Mouse (Mus musculus): ENCODE results near the gene Pyurf. TPM values are rescaled to one million over a fixed set of nuclear protein-coding genes. Genes with fewer than 3 reads are reported as not detected.

Pyurf gene
- 1 to 10 TPM; 8.9 to 9.2 TPM for total RNA-seq (2021)

DNA sequence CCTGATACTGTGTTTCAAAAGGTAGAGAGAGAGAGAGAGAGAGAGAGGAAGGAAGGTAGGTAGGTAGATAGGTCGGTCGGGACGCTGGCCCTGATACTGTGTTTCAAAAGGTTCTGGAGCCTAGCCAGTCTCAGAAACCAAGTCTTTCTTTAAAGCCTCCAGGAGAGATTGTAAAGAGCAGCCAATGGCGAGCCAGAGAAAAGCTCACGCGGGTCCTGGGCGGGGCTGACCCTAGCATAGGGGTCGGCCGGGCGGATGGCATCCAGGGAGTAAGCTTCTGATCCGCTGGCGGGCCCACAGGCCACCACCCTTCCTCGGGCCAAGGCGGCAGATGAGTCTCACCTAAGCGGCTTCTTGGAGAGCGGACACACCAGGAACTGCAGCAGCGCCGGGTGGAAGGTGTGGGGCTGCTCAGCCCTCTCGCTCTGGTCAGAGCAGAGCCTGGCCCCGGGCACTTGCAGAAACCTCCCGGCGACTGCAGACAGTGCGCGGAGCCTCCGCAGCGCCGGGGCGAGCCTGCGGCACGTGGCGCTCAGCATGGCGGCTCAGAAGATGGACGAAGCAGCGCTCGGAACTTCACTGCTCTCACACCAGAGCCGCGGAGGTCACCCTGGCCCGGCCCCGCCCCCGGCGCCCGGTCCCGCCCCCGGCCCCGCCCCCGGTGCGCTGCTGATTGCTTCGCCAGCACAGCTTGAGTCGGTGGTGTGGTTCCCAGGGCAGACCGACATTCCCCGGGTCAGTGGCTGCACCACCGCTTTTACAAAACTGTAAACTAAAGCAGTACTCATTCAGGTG lies at the start of gene Pyurf:
Gene Pyurf, minus strand, starts transcription at position 612 of the 795 bp plus-strand sequence.
- intact Hi-C loops (cut with DNase I): loop anchor here (10.0 kb wide), 1 partner anchor 767 kb away; the partner anchor contains the start of genes Nt5c3 and Vmn1r4

DNA sequence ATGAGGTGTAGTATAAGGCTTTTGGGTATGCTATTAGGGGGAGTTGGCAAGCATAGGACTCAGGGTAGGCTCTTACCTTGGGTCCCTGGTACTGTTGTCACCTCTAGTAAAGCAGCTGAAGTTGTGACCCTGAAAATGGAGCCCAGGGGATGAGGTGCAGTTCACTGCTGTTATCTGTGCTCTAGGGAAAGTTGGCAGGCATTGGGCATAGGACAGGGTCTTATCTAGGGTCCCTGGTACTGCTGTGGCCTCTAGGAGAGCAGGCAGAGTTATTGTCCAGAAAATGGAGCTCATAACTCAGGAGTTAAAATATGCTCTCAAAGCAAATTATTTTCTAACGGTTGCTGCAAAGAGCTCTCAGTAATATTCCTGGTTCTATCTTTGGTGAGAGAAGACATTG lies 29.5 kb upstream of the Pyurf start:
- no peak for DNase-seq (ENCODE audit: low spot score in 2 of 2)
- intact Hi-C loops (cut with DNase I): no loop called here

More for the DNA sequence above, at the start of gene Pyurf:
- DNase-seq (ENCODE audit: low spot score in 2 of 2): peak; percentile 82 to 85

DNA sequence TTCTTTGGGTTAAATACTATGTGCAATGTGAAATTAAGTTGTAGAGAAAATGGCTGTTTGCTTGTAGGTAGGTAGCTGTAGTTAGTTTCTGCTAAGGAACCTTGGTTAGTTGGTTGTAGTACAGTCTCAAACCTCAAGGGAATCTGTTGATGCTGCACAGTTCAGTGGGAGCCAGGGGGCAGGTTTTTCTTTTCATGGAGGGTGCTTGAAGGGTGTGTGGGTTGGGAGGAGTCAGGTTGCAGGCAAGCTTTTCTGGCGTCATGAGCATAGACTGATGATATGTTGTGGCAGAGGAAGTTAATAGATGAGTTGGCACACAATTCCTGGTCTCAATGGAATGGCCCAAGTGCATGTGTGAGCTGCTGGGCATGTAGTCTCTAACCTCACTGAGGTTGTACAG lies 19.8 kb upstream of the Pyurf start:
- DNase-seq (ENCODE audit: low spot score in 2 of 2): no peak
- intact Hi-C loops (cut with DNase I): no loop called here

DNA sequence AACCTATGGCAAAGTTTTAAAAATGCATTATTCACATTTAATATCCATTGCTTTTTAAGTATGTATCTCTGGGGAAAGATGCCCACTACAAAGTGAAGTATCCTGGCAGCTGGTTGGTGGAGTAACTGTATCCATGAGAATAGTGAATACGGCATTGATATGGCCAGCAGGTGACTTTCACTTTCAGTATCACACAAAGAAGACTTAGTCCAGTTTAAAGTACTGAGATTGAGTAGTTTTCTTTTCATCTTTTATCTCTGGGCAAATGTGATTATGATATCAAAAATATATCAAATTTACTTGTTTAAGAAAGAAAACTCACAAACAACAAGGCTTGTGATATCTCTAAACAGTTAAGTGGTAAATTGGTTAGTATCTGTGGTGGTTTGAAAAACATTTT lies 14.8 kb upstream of the Pyurf start:
- intact Hi-C loops (cut with DNase I): loop anchor here (10.0 kb wide), 1 partner anchor 102 kb away; no protein-coding TSS in a partner anchor
- DNase-seq (ENCODE audit: low spot score in 2 of 2): no peak

DNA sequence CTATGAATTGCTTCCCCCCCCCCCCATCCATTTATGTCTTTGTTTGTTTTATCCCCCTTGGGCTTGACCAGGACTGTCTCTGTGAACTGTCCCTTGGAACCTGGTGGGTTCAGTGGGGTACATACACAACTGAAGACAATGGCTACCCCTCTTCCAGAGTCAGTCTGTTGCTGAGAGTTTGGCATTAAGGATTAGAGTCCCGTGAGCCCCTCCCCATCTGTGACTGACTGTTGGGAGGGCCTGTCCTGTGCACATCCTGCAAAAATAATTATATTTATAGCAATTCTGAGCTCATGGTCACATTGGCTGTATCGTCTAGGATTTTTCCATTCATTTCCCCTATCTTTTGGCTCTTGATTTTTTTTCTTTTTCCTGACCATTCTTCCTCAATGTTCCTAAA lies 11.8 kb upstream of the Pyurf start:
- DNase-seq (ENCODE audit: low spot score in 2 of 2): no peak
- intact Hi-C loops (cut with DNase I): loop anchor here (5.0 to 10.0 kb wide), 3 partner anchors 99 to 896 kb away; no protein-coding TSS in a partner anchor

DNA sequence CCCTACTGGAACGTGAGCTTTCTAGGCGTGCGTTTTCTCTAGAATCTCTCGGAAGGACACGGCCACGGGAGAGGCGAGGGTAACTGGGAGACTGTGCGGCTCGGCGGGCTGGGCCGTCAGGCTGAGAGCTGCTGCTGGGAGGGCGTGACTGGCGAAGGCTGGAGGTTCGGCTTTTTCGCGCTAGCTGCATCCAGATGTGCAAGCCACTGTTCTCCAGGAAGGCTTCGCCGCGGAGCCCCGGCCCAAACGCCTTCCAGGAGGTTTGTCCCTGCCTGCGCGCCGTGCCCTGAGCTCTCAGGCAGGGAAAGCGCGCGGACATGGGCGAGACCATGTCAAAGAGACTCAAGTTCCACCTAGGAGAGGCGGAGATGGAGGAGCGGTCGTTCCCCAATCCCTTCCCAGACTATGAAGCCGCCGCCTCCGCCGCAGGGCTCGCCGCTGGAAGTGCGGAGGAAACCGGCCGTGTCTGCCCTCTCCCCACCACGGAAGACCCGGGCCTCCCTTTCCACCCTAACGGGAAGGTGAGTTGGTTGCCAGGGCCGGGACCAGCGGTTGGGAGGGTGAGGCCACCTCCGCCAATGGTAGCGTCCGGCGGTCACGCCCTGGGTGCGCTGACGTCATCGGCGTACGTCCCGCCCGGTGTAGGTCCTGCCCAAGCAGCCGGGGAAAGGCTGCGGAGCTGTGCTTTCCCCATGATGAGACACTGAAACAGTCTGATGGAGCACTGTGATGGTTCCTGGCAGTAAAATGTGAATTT lies 11.0 kb upstream of the Pyurf start:
- DNase-seq (ENCODE audit: low spot score in 2 of 2): peak; percentile 97 to 98
- intact Hi-C loops (cut with DNase I): loop anchor here (5.0 to 10.0 kb wide), 3 partner anchors 98 to 896 kb away; no protein-coding TSS in a partner anchor

DNA sequence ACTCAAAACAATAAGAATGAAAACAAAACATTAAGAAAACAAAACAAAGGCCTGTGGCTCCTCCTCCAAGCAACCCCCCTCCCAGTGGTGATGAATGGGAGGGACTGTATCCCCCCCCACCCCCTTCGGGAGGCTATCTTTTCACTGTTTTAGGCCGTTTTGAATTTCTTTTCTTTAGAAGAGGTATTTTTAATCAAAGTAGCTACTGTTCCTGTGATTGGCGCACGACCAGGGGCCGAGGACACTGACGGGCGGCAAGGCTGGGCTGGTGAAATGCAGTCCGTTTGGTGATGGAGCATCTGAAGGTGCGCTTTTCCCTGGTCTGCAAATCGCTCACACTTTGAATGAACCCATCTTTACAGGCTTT lies 10.5 kb upstream of the Pyurf start, which contains the start of gene Lancl2:
Gene Lancl2, plus strand, starts transcription at position 165 of the 367 bp plus-strand sequence.
- DNase-seq (ENCODE audit: low spot score in 2 of 2): peak in 1 of 2 experiments; percentile 64
- intact Hi-C loops (cut with DNase I): loop anchor here (5.0 to 10.0 kb wide), 3 partner anchors 98 to 895 kb away; no protein-coding TSS in a partner anchor

DNA sequence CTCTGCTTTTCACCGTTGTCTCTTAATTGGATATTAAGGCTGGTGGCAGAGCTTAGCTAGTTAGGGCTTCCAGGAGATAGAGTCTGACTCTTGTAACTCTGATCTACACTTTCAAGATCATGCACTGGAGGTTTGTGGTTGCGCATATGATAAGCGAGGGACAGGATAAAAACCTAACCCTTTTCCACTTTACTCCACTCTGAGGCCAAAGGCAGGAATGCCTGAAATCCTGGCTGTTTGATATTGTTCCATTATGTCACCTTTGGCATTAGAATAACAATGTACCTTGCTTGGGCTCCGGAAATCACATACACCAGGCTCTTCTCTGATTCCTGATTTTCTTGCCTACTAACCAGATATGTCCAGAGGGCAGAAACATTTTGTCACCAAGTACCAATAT lies 9.8 kb upstream of the Pyurf start:
- no peak for DNase-seq (ENCODE audit: low spot score in 2 of 2)
- intact Hi-C loops (cut with DNase I): loop anchor here (5.0 to 10.0 kb wide), 3 partner anchors 97 to 894 kb away; no protein-coding TSS in a partner anchor

DNA sequence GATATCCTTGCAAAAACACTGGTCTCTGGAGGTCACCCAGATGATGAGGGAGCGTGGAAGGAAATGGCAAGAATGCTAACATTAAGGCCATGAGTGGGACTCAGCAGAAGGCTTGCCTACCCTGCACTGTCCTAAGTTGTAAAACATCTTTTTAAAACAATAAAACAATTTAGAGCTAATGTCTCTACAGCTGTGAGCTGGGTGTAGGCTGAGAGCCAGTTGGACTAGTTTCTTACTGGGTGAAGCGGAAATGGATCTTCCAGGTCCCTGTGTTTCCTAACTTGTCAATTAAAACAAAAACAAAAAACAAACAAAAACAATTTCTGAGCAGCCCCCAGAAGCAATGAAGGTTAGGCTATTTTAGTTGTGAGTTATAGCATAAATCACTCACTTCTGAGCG lies 1.2 kb upstream of the Pyurf start:
- DNase-seq (ENCODE audit: low spot score in 2 of 2): no peak
- intact Hi-C loops (cut with DNase I): loop anchor here (10.0 kb wide), 1 partner anchor 768 kb away; the partner anchor contains the start of genes Nt5c3 and Vmn1r4

DNA sequence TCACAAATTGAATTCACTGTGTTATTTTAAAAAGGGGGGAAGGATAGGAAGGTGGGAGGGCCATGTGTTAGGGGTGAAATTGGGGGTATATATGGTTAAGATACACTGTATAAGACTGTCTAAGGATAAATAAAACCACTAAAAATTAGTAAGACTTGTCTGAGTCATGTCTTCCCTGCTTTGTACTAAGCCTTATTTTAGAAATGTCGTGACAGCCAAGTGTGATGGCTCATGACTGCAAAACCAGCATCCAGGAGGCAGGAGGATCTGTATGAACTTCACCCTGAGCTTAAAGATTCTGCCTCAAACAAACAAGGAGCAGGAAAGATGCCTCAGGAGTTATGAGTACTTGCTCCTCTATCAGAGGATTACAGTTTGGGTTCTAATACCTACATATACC lies 7.7 kb downstream of the Pyurf start:
- DNase-seq (ENCODE audit: low spot score in 2 of 2): no peak
- intact Hi-C loops (cut with DNase I): loop anchor here (5.0 kb wide), 1 partner anchor 77 kb away; no protein-coding TSS in a partner anchor

DNA sequence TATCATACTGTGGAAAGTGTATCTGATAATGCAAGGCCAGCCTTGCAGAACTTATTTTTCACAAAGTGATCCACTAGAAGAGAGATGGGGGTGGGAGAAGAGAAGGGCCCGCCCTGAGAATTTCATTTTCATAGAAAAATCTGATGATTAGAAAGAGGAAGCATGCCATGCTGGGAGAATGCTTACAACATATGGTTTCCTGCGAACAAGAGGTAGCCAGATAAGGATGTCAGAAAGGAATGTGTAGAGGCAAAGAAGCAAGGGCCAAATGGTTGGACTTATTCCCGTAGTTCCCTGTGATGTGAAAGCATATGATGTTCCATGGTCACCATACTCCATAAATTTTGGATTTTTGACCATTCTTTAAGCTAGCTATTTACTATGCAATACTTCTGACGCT lies 30.6 kb downstream of the Pyurf start:
- intact Hi-C loops (cut with DNase I): no loop called here
- DNase-seq (ENCODE audit: low spot score in 2 of 2): no peak

DNA sequence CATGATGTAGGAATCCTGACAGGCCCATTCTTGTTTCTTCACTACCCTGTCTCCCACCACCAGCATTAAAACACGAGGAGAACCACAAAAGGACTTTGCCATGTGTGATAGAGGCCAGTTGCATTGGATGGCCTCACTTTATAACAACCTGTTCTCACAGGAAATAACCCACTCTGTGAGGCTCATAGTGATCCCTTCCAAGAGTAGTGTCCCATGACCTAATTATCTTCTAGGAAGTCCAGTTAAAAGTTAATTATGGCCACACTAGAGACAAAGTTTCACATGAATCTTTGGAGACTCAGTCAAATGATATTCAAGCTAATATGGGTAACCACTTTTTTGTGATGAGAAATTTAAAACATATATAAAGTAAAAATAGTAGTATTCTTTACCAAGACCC lies 44.6 kb downstream of the Pyurf start:
- no peak for DNase-seq (ENCODE audit: low spot score in 2 of 2)
- intact Hi-C loops (cut with DNase I): no loop called here

DNA sequence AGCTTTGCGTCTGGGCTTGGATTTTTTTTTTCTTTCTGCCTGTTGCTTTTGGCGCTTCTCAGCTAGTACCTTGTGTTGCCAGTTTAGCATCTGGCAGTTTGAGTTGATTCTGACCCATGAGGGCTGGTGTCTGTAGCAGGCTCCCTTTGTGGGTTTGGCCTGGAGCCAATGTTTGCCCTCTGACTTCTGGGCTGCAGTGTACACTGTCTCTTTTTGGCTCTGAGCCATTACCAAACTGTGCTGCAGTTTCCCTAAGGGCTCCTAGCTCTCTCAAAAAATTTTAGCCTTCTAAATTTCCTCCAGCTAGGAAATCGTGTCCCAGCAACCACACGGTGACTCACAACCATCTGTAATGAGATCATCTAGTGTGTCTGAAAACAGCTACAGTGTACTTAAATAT lies 50.1 kb downstream of the Pyurf start:
- DNase-seq (ENCODE audit: low spot score in 2 of 2): peak; percentile 36 to 41
- intact Hi-C loops (cut with DNase I): no loop called here

DNA sequence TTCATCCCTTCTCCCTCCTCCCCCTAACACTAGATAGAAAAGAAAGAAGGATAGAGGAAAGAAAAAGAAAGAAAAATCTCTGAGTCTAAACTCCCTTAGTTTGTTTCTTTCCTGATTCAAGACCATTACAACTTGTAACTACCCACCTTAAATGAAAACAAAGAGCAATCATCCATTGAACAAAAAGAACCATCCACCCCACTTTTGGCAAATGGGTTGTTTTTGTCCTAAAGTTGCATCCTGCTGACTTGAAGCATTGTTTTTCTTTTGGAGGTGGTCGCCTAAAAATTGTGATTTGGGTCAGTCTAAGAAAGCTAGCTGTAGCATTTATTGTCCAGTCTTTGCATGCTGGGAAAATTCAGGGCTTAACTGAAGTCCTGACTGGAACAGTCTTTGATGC lies 52.3 kb downstream of the Pyurf start:
- no peak for DNase-seq (ENCODE audit: low spot score in 2 of 2)
- intact Hi-C loops (cut with DNase I): no loop called here

Other genes starting within 250 kb of the Pyurf start
- 10 to 100 TPM; 74.7 to 77.6 TPM for gene Ppm1k, start 156.6 kb downstream of the Pyurf start, total RNA-seq (2021)
- 10 to 100 TPM in 1 of 2 experiments, 1 to 10 TPM in 1; 7.9 to 13.6 TPM for gene Herc6, start 111.1 kb downstream of the Pyurf start, total RNA-seq (2021)
- gene Lancl2, start 10.5 kb upstream of the Pyurf start, total RNA-seq (2021): 100 to 1,000 TPM; 114 to 127 TPM
- 100 to 1,000 TPM; 131 to 139 TPM for gene Vopp1, start 133.1 kb upstream of the Pyurf start, total RNA-seq (2021)
- gene Vmn1r21, start 158.3 kb upstream of the Pyurf start, total RNA-seq (2021): not detected
- gene Vmn1r22, start 215.9 kb upstream of the Pyurf start, total RNA-seq (2021): not detected
- gene Vmn1r23, start 234.8 kb upstream of the Pyurf start, total RNA-seq (2021): not detected